Mouse (Mus musculus) adipocyte (in vitro differentiated cells): ENCODE results near the gene Zfp583.

Experiments used
- DNase-seq: peaks from one replicate; pipeline ENCODE4 v3.0.0-alpha.2; 2016; ENCODE audit warnings: low spot score

Zfp583 gene

GRCm38 (mm10) chr7:6285842-6286705 lies 45.0 kb downstream of the Zfp583 start, which contains the start of gene Zfp667:
Gene Zfp667 (plus strand): TSS chr7:6286579.
- peak; percentile 91 for DNase-seq

DNA sequence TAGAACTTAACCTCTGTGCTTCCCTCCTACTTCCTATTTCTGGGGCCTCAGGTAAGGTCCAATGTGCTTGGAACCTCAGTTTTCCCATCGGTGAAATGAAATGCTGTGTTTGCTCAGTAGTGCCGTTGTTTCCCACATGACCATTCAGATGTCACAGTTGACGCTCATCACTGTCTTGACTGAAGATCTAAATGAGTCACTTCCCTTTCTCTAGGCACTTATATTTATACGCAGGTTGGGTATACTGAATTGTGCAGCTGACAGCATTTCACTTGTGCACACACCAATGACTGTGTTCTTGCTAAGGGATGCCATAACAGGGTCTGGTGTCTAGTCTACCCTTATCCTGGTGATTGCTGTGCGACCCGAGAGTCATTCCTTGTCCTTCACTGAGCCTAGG lies 45.7 kb downstream of the Zfp583 start:
- DNase-seq: no peak

DNA sequence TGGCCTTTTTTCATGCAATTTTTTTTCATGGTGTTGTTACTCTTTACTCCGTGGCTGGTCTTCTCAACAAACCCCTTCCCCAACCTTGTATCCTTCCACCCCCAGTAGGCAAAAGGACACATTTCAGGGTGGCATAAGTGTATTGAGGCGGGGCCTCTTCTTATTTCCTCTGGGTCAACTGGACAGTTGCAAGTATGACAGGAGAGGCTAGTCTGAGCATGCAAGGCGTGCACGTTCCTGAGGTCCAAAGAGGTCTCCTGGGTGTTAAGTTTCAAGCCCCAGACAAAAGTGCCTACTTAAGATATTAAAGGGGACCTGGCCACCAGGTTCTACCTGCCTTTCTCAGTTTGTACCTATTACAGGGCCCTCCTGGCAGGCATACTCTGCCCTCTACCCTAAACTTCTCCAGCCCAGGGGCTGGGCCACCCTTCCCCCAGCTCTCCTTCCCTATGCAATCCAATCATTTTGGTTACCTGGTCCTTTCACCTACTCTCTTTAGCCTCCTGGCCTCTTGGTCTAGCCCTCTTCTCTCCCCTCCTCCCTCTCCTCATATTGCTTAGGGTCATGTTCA lies 46.6 kb downstream of the Zfp583 start:
- no peak for DNase-seq

DNA sequence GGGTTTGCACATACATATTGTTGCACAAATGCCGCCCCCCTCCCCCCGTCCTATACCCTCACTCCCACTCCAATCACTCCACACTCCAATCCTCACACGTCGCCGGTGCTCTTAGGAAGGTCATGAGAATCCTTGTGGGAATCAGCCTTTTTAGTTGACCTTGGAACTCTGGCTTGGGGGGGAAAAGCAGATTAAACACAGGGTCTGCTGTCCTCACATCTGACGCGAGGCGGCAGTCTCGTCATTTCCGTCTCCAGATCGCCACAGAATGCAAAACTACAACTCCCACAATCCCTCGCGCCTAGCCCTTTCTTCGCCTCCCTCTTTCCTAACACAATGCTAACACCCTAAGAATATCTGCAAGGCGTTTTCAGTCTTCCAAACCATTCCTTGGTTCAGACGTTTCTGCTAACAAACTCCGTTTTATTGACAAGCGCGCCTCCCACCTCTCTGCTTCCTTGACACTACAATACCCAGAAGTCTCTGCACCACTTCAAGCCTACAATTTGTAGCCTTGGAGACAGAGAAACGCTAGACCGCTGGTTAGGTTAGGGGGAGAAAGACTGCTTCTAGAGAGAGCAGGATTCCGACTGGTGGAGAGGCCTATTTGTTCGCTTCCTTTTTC lies 47.5 kb downstream of the Zfp583 start:
- peak; percentile 87 for DNase-seq

GRCm38 (mm10) chr7:6282749-6283148 lies 48.3 kb downstream of the Zfp583 start:
- peak; percentile 88 for DNase-seq

DNA sequence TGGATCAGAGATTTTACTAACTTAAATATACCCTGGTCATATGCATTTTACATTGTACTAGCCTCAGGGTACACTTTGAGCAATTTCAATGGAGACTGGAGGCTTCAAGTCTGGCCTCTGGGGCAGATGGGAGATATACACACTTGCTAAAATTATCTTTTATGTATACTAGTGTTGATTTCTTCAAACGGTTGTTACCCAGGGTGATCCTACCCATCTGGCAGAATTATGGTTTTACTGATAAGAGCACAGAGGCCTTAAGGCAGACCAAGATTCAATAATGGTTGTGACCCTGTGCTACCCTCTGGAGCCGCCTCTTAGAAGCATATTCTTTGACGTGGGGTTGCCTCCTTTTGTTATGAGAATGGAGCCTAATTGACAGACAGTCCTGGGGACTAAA lies 53.2 kb downstream of the Zfp583 start:
- no peak for DNase-seq

DNA sequence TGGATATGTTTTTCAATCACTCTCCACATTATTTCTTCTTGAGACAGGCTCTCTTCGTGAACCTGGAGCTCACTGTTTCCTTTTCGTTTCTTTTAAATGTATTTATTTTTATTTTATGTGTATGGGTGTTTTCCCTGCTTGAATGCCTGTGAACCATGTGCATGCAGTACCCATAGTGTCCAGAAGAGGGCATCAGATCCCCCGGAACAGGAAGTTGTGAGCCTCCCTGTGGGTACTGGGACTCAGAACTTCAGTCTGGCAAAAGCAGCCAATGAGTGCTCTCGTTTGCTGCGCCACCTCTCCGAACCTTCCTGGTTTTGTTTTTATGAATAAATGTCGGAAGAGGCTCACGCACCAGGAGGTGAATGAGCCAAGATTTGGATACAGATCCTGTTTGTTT lies 65.4 kb downstream of the Zfp583 start:
- no peak for DNase-seq
